Mouse (Mus musculus): ENCODE data around the gene Fam178b. TPM values are rescaled to one million over a fixed set of nuclear protein-coding genes. Genes with fewer than 3 reads are reported as not detected.
A peak's percentile ranks its signal among the peaks of the same experiment; 100 is the strongest.

Gene Fam178b
- total RNA-seq, 2 experiments from 2014 or later = 1.2 TPM; not detected in 1

- intact Hi-C loops (cut with DNase I) = no loop called here
- DNase-seq = no peak
Observed at GRCm38 (mm10) chr1:36530485-36530884, 152.5 kb downstream of the Fam178b start.

DNA sequence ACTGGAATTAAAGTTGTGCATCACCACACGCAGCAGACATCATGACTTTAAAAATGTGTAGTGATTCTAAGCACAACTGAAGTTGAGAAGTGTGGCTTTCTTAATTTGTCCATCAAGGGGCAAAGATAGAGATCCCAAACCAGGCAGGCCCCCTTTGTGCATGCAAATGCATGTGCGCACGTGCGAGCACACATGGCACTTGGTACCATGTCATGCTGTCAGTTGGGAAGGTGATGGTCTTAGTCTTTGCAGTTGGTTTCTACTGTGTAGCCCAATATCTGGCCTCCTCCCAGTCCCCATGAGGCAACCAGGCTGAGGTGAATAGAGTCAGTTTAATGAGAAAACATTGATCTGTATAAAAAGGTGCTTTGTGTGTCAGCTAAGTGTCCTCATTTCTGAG is 153.1 kb downstream of the Fam178b start:
- intact Hi-C loops (cut with DNase I) = no loop called here
- DNase-seq = no peak

GRCm38 (mm10) chr1:36529274-36529673 is 153.7 kb downstream of the Fam178b start:
- intact Hi-C loops (cut with DNase I) = no loop called here
- no peak for DNase-seq

DNA sequence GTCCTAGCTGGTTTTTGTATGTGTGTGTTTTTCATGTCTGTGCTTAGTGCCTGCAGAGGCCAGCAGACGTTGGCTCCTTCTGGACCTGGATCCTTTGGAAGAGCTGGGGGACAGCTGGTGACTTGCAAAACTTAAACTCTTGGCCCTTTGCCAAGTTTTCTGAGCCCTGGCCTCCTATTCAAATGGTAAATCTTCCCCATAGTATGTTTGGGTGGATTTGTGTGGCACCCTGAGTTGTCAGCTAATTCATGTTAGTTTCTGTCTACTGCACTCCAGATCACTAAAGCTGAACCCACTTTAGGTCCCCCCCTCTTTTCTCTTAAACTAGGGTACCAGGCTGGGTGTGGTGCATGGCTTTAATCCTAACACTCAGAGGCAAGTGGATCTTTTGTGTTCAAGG is 154.6 kb downstream of the Fam178b start:
- intact Hi-C loops (cut with DNase I) = no loop called here
- DNase-seq = no peak

GRCm38 (mm10) chr1:36526903-36527302 is 156.1 kb downstream of the Fam178b start:
- DNase-seq = peak in 1 of 2 experiments; percentile 13
- intact Hi-C loops (cut with DNase I) = no loop called here

DNA sequence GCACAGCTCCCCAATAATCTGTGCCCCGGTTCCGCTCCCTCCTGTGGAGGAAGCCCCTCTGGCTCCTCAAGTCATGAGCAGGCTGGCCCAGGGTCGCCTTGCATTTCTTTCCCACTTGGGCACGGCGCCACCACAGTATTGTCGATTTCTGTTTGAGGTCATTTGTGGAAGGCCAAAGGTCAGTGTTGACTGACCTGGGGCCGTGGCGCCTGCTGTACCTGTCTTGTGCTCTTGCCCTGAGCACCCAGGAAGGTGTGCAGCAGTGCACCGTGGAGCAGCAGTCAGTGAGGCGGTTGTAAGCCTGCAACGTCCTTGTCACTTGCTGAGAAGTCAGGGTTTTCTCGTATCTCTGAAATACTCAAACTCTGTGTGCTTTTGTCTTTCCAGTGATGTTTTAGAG is 157.2 kb downstream of the Fam178b start:
- no peak for DNase-seq
- intact Hi-C loops (cut with DNase I) = no loop called here

- DNase-seq = no peak
- intact Hi-C loops (cut with DNase I) = no loop called here
Observed at GRCm38 (mm10) chr1:36524058-36524457, 158.9 kb downstream of the Fam178b start.

DNA sequence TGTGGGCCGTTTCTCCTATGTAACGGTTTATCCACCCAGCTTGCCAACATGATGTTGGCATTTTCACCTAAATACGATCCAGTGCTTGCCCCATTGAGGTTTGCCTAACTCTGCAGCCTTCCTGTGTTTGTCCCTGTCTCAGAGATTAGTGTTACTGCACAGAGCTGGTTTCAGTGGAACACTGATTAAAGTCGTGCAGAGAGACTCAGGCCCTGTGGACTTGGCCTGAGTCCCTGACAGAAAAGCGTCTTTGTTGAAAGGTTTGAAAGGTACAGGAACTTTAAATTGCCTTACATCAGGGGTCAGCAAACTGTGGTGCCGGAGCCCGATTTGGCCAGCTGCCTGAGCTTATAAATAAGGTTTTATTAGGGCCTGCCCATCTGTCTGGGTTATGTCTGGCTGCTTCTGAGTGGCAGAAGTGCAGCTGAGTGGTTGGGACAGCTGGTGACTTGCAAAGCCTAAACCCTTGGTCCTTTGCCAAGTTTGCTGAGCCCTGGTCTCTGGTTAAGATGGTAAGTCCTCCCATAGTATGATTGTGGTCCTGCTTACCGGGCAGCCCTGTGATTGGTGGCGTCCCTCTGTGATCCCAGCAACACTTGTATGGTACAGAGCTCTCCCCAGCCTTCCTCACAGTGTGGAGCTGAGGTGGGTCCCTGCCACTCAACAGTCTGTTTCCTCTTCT is 159.5 kb downstream of the Fam178b start:
- intact Hi-C loops (cut with DNase I) = no loop called here
- no peak for DNase-seq

GRCm38 (mm10) chr1:36522210-36522609 is 160.8 kb downstream of the Fam178b start:
- DNase-seq = no peak

GRCm38 (mm10) chr1:36519626-36520025 is 163.4 kb downstream of the Fam178b start:
- no peak for DNase-seq
- intact Hi-C loops (cut with DNase I) = no loop called here

More at GRCm38 (mm10) chr1:36522210-36522609, 160.8 kb downstream of the Fam178b start:
- intact Hi-C loops (cut with DNase I) = no loop called here

DNA sequence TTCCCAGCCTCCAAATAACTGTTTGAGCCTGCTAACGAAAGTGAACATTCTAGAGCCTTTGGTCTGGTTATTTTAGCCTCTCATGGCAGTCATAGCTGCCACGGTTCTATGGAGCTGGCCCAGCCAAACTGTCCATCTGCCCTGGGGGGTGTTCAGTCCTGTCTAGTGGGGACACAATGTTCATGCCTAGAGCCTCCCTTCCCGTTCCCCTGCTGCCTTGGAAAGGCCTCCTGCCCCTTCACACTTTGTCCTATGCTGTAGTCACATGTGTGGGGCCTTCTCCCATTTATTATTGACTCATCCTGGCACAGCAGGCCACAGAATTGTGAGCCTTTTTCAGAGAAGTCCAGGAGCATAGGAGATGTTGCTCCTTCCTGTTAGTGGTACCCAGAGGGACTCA is 164.7 kb downstream of the Fam178b start:
- intact Hi-C loops (cut with DNase I) = no loop called here
- no peak for DNase-seq

DNA sequence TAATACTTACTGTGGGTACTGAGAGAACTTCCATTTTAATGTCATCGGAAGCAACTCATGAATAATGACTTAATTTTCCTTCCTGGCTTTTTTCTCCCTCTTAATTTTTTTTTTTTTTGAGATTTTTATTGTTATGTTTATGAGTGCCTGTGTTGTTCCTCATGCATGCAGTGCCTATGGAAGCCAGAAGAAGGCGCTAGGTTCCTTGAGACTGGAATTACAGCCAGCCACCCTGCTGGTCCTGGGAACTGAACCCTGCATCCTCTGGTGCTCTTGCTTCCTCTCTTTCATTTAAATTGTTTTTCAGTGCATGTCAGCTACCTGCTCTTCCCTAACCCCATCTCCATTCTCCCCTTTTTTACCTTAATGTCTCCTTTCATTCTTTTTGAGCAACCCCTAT is 169.3 kb downstream of the Fam178b start:
- intact Hi-C loops (cut with DNase I) = no loop called here
- DNase-seq = no peak

DNA sequence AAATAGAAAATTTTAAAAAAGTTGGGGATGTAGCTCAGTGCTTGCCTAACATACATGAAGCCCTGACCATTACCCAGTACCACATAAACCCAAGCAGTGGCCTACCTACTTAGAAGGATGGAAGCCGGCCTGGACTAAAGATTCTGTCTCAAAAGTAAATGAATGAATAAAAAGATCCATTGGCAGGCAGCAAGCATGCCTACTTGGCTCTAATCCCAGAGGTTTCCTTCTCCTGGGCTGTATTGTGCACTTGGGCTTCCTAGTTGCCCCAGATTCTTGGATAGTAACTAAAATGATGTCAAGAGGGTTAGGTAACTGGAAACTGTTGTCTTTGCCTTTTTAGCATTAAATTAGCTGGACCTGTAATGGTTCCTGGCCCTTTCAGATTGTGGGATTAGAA is 169.7 kb downstream of the Fam178b start:
- no peak for DNase-seq
- intact Hi-C loops (cut with DNase I) = no loop called here

DNA sequence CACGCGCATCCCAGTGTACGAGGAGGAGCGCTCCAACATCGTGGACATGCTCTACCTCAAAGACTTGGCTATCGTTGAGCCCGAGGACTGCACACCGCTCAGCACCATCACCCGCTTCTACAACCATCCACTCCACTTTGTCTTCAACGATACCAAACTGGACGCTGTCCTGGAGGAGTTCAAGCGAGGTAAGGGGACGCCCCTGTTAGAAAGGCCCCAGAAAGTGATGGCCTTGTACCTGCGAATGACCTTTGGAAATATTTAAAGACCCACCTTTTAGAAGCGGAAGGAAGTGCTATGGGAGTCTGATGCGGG is 170.1 kb downstream of the Fam178b start:
- intact Hi-C loops (cut with DNase I) = no loop called here
- no peak for DNase-seq

Small RNA genes lying within 50 kb of the gene (microRNA-seq; reads per million reads assigned to microRNA genes)
- 0 reads per million in 2 experiments for gene Gm24133

Other genes with a start within 250 kb of the Fam178b start
- gene Lman2l, start 237.9 kb downstream of the Fam178b start, total RNA-seq (2021) = 10 to 100 TPM; 16.5 to 19.0 TPM
- 1 to 10 TPM; 7.0 to 7.1 TPM for gene Cnnm4, start 211.6 kb downstream of the Fam178b start, total RNA-seq (2021)
- 10 to 100 TPM; 10.8 to 12.2 TPM for gene Cnnm3, start 171.3 kb downstream of the Fam178b start, total RNA-seq (2021)
- 1,000 to 10,000 TPM; 2,677 to 2,859 TPM for gene Ankrd23, start 146.3 kb downstream of the Fam178b start, total RNA-seq (2021)
- gene Gm42417, start 143.8 kb downstream of the Fam178b start, total RNA-seq (2021) = 1,000 to 10,000 TPM; 1,257 to 1,260 TPM
- gene Ankrd39, start 135.7 kb downstream of the Fam178b start, total RNA-seq (2021) = 1 to 10 TPM; 7.8 to 8.5 TPM
- 1 to 10 TPM; 6.3 to 7.4 TPM for gene Sema4c, start 124.8 kb downstream of the Fam178b start, total RNA-seq (2021)
- 1,000 to 10,000 TPM; 1,244 to 1,300 TPM for gene Cox5b, start 8.3 kb upstream of the Fam178b start, total RNA-seq (2021)
- gene 4933424G06Rik, start 27.0 kb upstream of the Fam178b start, total RNA-seq (2021) = under 1 TPM in 1 of 2 experiments, not detected in 1; 0.49 TPM
- 100 to 1,000 TPM; 117 to 148 TPM for gene Actr1b, start 31.2 kb upstream of the Fam178b start, total RNA-seq (2021)
- under 1 TPM in 1 of 2 experiments, not detected in 1; 0.89 TPM for gene Zap70, start 78.6 kb upstream of the Fam178b start, total RNA-seq (2021)

Data from gastrocnemius, postnatal 36 days (tissue).